Mouse (Mus musculus): Measurements from ENCODE around the gene Pmel.

DNA sequence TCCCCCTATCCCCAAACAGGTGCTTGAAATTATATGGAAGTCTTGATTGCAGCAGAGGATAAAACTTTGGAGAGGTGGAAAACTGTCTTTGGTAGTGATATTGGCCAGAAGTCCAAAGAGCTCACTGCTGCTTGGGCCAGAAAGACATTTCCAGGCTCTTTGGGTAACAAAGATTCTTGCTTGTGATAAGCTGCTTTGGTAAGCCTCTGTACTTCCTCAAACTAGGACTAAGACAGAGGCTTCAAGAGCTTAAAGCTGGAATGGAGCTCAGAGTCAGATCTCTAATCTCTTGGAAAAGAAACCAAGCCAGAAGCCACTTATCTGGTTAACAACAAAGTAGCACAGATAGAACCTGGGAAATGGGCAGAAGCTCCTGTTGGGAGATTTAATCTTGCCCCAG is 41.5 kb upstream of the Pmel start:
- no peak for TF ChIP-seq EP300 (optimal IDR thresholded peaks at IDR 0.05)
- no peak for TF ChIP-seq CTCF (IDR thresholded peaks at IDR 0.05; ENCODE audit: low read depth)
